Mouse (Mus musculus) forebrain, embryonic 15.5 days (tissue): ENCODE data around the gene Kcnc1. TPM values are rescaled to one million over a fixed set of nuclear protein-coding genes. Genes with fewer than 3 reads are reported as not detected.

Experiments
- ATAC-seq: fragments of 200-750 bp; cut with Nextera tagmentation; replicated peaks from 2 replicates; pipeline ENCODE4 v1.8.0; 2017; ENCODE audit warnings: mild to moderate bottlenecking, moderate TSS enrichment, moderate library complexity
- H3K27ac ChIP-seq: fragments of 300-500 bp; sonication (generic); replicated peaks from 2 replicates; pipeline ENCODE4 v1.5.1; 2015; ENCODE audit warnings: mild to moderate bottlenecking, inconsistent platforms
- H3K27me3 ChIP-seq: fragments of 300-500 bp; sonication (generic); 2 replicates; pipeline ENCODE4 v1.6.1; 2015; ENCODE audit warnings: inconsistent platforms
- H3K36me3 ChIP-seq: fragments of 300-500 bp; sonication (generic); 2 replicates; pipeline ENCODE4 v1.6.1; 2015; ENCODE audit warnings: mild to moderate bottlenecking, inconsistent platforms
- H3K4me1 ChIP-seq: fragments of 300-500 bp; sonication (generic); 2 replicates; pipeline ENCODE4 v1.6.1; 2015; ENCODE audit warnings: inconsistent platforms
- H3K4me2 ChIP-seq: fragments of 300-500 bp; sonication (generic); replicated peaks from 2 replicates; pipeline ENCODE4 v1.6.1; 2015; ENCODE audit warnings: mild to moderate bottlenecking, inconsistent platforms
- H3K4me3 ChIP-seq: fragments of 300-500 bp; sonication (generic); 2 replicates; pipeline ENCODE4 v1.5.1; 2015; ENCODE audit warnings: mild to moderate bottlenecking, inconsistent platforms
- H3K9ac ChIP-seq: fragments of 300-500 bp; sonication (generic); replicated peaks from 2 replicates; pipeline ENCODE4 v1.6.1; 2015; ENCODE audit warnings: mild to moderate bottlenecking, inconsistent platforms
- H3K9me3 ChIP-seq: fragments of 300-500 bp; sonication (generic); 2 replicates; pipeline ENCODE4 v1.6.1; 2016; ENCODE audit warnings: inconsistent platforms
- WGBS: fragments of 180-500 bp; shearing (Covaris S2); methylation state at CpG from one replicate; pipeline ENCODE4 v1.1.7; 2015; ENCODE audit warnings: mixed read lengths; 5-methylcytosine and 5-hydroxymethylcytosine counted together
- polyA plus RNA-seq: library from polyadenylated mRNA; unstranded; fragments of >200 nt; fragmentation: Nextera tagmentation; extraction: Ambion mirVana; gene quantifications from 2 replicates; pipeline ENCODE4 v1.2.1, GENCODE M21; 2015

Kcnc1 gene
- polyA plus RNA-seq, 1 experiment from 2014 or later: 10.0 TPM

GRCm38 (mm10) chr7:46435833-46436232 lies 39.5 kb downstream of the Kcnc1 start:
- H3K36me3 ChIP-seq: no peaks in the 10 kb centered on the region
- no peaks in the 10 kb centered on the region for H3K27me3 ChIP-seq
- no peaks in the 10 kb centered on the region for H3K9me3 ChIP-seq
- no peak overlapping the region for H3K27ac ChIP-seq
- no peak overlapping the region for H3K4me2 ChIP-seq
- H3K4me1 ChIP-seq: peaks cover 7% of the 10 kb centered on the region
- WGBS: 93% methylated on average over 5 of the region's 5 CpGs
- no peak for ATAC-seq
- no peak overlapping the region for H3K4me3 ChIP-seq
- H3K9ac ChIP-seq: no peak overlapping the region

GRCm38 (mm10) chr7:46438537-46439141 lies 42.3 kb downstream of the Kcnc1 start:
- Histone ChIP-seq H3K4me3 (no peak overlapping the region), H3K4me1 (peaks cover 4% of the 10 kb centered on the region), H3K36me3 (no peaks in the 10 kb centered on the region; the same call in 1 of the 2 replicates), H3K9ac (no peak overlapping the region), H3K9me3 (no peaks in the 10 kb centered on the region), H3K27me3 (no peaks in the 10 kb centered on the region), H3K27ac (no peak overlapping the region), H3K4me2 (no peak overlapping the region)
- WGBS: 75% methylated on average over 9 of the region's 9 CpGs
- no peak for ATAC-seq

- no peak for ATAC-seq
- 90% methylated on average over 10 of the region's 10 CpGs for WGBS
Measured at GRCm38 (mm10) chr7:46443163-46443562, 46.9 kb downstream of the Kcnc1 start.

GRCm38 (mm10) chr7:46445896-46446295 lies 49.6 kb downstream of the Kcnc1 start:
- no peaks in the 10 kb centered on the region; the same call in 1 of the 2 replicates for H3K36me3 ChIP-seq
- no peaks in the 10 kb centered on the region for H3K27me3 ChIP-seq
- H3K9ac ChIP-seq: no peak overlapping the region
- ATAC-seq: no peak
- peaks cover 18% of the 10 kb centered on the region for H3K4me1 ChIP-seq
- no peak overlapping the region for H3K4me3 ChIP-seq
- no peak overlapping the region for H3K27ac ChIP-seq
- 84% methylated on average over 6 of the region's 6 CpGs for WGBS
- H3K4me2 ChIP-seq: no peak overlapping the region
- H3K9me3 ChIP-seq: no peaks in the 10 kb centered on the region

More at GRCm38 (mm10) chr7:46443163-46443562, 46.9 kb downstream of the Kcnc1 start:
- H3K4me1 ChIP-seq: peaks cover 6% of the 10 kb centered on the region; the same call in 1 of the 2 replicates
- no peaks in the 10 kb centered on the region for H3K9me3 ChIP-seq
- no peak overlapping the region for H3K9ac ChIP-seq
- no peaks in the 10 kb centered on the region for H3K27me3 ChIP-seq
- H3K4me3 ChIP-seq: no peak overlapping the region
- no peak overlapping the region for H3K27ac ChIP-seq
- H3K4me2 ChIP-seq: no peak overlapping the region
- no peaks in the 10 kb centered on the region; the same call in 1 of the 2 replicates for H3K36me3 ChIP-seq

- H3K4me3 ChIP-seq: no peak overlapping the region
- no peaks in the 10 kb centered on the region for H3K9me3 ChIP-seq
- no peak for ATAC-seq
- no peaks in the 10 kb centered on the region for H3K27me3 ChIP-seq
- peak overlapping the region; percentile 42; the same call in 1 of the 2 replicates for H3K27ac ChIP-seq
- H3K36me3 ChIP-seq: no peaks in the 10 kb centered on the region
- WGBS: 61% methylated on average over 9 of the region's 9 CpGs
- H3K9ac ChIP-seq: no peak overlapping the region
- H3K4me1 ChIP-seq: peaks cover 18% of the 10 kb centered on the region
- no peak overlapping the region for H3K4me2 ChIP-seq
Measured at GRCm38 (mm10) chr7:46447473-46448165, 51.3 kb downstream of the Kcnc1 start.

GRCm38 (mm10) chr7:46448922-46449645 lies 52.8 kb downstream of the Kcnc1 start:
- WGBS: 39% methylated on average over 6 of the region's 6 CpGs
- Histone ChIP-seq H3K4me3 (no peak overlapping the region), H3K27ac (no peak overlapping the region), H3K9ac (no peak overlapping the region), H3K27me3 (no peaks in the 10 kb centered on the region), H3K36me3 (no peaks in the 10 kb centered on the region), H3K4me2 (no peak overlapping the region), H3K4me1 (peaks cover 26% of the 10 kb centered on the region), H3K9me3 (no peaks in the 10 kb centered on the region)
- peak; percentile 29; the same call in 1 of the 2 replicates for ATAC-seq

GRCm38 (mm10) chr7:46453930-46454679 lies 57.8 kb downstream of the Kcnc1 start:
- peak; percentile 85 for ATAC-seq
- Histone ChIP-seq H3K9ac (no peak overlapping the region), H3K4me2 (no peak overlapping the region), H3K4me3 (no peak overlapping the region), H3K9me3 (no peaks in the 10 kb centered on the region), H3K27me3 (no peaks in the 10 kb centered on the region), H3K4me1 (peaks cover 24% of the 10 kb centered on the region), H3K36me3 (no peaks in the 10 kb centered on the region), H3K27ac (peak overlapping the region; percentile 83)
- WGBS: 2% methylated on average over 10 of the region's 10 CpGs

GRCm38 (mm10) chr7:46457889-46458288 lies 61.6 kb downstream of the Kcnc1 start:
- no peak for ATAC-seq
- no peak overlapping the region for H3K9ac ChIP-seq
- no peaks in the 10 kb centered on the region for H3K27me3 ChIP-seq
- H3K4me2 ChIP-seq: no peak overlapping the region
- H3K4me3 ChIP-seq: no peak overlapping the region
- peaks cover 21% of the 10 kb centered on the region for H3K4me1 ChIP-seq
- H3K27ac ChIP-seq: no peak overlapping the region
- H3K9me3 ChIP-seq: no peaks in the 10 kb centered on the region
- no peaks in the 10 kb centered on the region for H3K36me3 ChIP-seq
- 65% methylated on average over 3 of the region's 3 CpGs for WGBS

- peak overlapping the region; percentile 9; the same call in 1 of the 2 replicates for H3K27ac ChIP-seq
- H3K4me2 ChIP-seq: no peak overlapping the region
- no peak overlapping the region for H3K4me3 ChIP-seq
- no peak for ATAC-seq
- H3K27me3 ChIP-seq: no peaks in the 10 kb centered on the region
- 79% methylated on average over 2 of the region's 2 CpGs for WGBS
- no peaks in the 10 kb centered on the region for H3K36me3 ChIP-seq
- H3K4me1 ChIP-seq: peaks cover 12% of the 10 kb centered on the region
- no peaks in the 10 kb centered on the region for H3K9me3 ChIP-seq
- H3K9ac ChIP-seq: no peak overlapping the region
Measured at GRCm38 (mm10) chr7:46459200-46459599, 62.9 kb downstream of the Kcnc1 start.

GRCm38 (mm10) chr7:46459605-46460245 lies 63.4 kb downstream of the Kcnc1 start:
- Histone ChIP-seq H3K9me3 (no peaks in the 10 kb centered on the region), H3K27me3 (no peaks in the 10 kb centered on the region), H3K27ac (0 out of 2 replicates have a peak overlapping the region, but pooled peaks have one; percentile 9), H3K36me3 (no peaks in the 10 kb centered on the region), H3K4me2 (no peak overlapping the region), H3K4me1 (peaks cover 7% of the 10 kb centered on the region), H3K4me3 (no peak overlapping the region), H3K9ac (no peak overlapping the region)
- whole genome bisulfite sequencing: 84% methylated on average over 9 of the region's 9 CpGs
- no peak for ATAC-seq

- no peaks in the 10 kb centered on the region for H3K36me3 ChIP-seq
- no peak for ATAC-seq
- H3K4me1 ChIP-seq: peaks cover 7% of the 10 kb centered on the region
- H3K4me3 ChIP-seq: no peak overlapping the region
- no peak overlapping the region for H3K4me2 ChIP-seq
- H3K27me3 ChIP-seq: no peaks in the 10 kb centered on the region
- no peak overlapping the region for H3K9ac ChIP-seq
- WGBS: 56% methylated on average over 8 of the region's 8 CpGs
- no peak overlapping the region for H3K27ac ChIP-seq
- H3K9me3 ChIP-seq: no peaks in the 10 kb centered on the region
Measured at GRCm38 (mm10) chr7:46462287-46462686, 66.0 kb downstream of the Kcnc1 start.
